Mouse (Mus musculus) megakaryocyte, embryonic 14.5 days (primary cell): ENCODE measurements around the gene Fyn.

Experiments
- FLI1 ChIP-seq: IDR thresholded peaks from 2 replicates; pipeline ENCODE4 v1.6.1; 2012; ENCODE audit warnings: low read length, inconsistent platforms, mixed read lengths
- GATA1 ChIP-seq: IDR thresholded peaks from 3 replicates; pipeline ENCODE4 v1.6.1; 2012; ENCODE audit warnings: mixed read lengths, low read length, inconsistent platforms, borderline replicate concordance

DNA sequence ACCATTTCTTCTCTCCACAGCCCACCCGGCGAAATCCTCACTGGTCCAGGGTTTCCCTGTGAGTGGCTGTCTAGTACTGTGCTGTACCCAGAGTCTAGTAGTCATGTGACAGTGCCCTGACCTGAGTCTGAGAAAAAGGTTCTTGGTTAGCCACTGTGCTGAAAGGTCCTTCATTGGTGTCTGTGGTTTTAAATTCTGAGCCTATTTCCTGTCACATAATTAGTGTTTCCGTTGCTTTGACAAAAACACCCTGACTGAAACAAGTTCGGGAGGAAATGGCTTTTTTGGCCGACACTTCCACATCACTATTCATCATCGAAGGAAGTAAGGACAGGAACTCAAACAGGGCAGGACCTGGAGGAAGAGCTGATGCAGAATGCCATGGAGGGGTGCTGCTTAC lies 33.8 kb downstream of the Fyn start:
- TF ChIP-seq GATA1 (no peak), FLI1 (no peak)
